Mouse (Mus musculus) monocyte, adult 5-6 weeks (primary cell): Measurements from ENCODE around the gene Washc1. TPM values are rescaled to one million over a fixed set of nuclear protein-coding genes. Genes with fewer than 3 reads are reported as not detected.

Source experiments
- total RNA-seq: library from RNA; stranded (forward); fragments of 200-1000, 200-491, 200-594 nt; gene quantifications from 3 replicates; pipeline ENCODE4 v1.2.3, GENCODE M21; 2017

The Washc1 gene
- total RNA-seq, 1 experiment from 2014 or later: 15.0 TPM

Other genes with a start within 250 kb of the Washc1 start
- gene Ralbp1, start 225.7 kb upstream of the Washc1 start, total RNA-seq: 102 to 122 TPM (median 106 TPM) in 3 replicates
- gene Twsg1, start 160.3 kb upstream of the Washc1 start, total RNA-seq: 4.4 to 6.4 TPM (median 5.1 TPM) in 3 replicates
- 60.7 to 91.8 TPM (median 63.4 TPM) in 3 replicates for gene Ankrd12, start 34.5 kb upstream of the Washc1 start, total RNA-seq
- 97.5 to 124 TPM (median 101 TPM) in 3 replicates for gene Ndufv2, start 10.0 kb upstream of the Washc1 start, total RNA-seq
- 4.5 to 12.8 TPM (median 8.1 TPM) in 3 replicates for gene Ddx11, start 12.0 kb downstream of the Washc1 start, total RNA-seq